In genomic region chr4:129113083-129113988, GRCm38 (mm10) we compare ENCODE assay signal across 9 mouse cellular contexts. TPM values are rescaled to one million over a fixed set of nuclear protein-coding genes. Genes with fewer than 3 reads are reported as not detected.
DNase-seq lines count a peak whose midpoint lies in the region; ATAC-seq and TF ChIP-seq lines count a peak whose summit lies in the region.
"Had no signal": no experiment of that assay in that cellular context is flagged by ENCODE, and none has a peak within 500 bp of the region (broad histone marks: within the 10 kb centered on the region; RNA-seq: fewer than 3 reads in every experiment).

No protein-coding gene starts in this region.

- H3K36me3 ChIP-seq in E14TG2a.4 (ENCODE audit: insufficient read depth, low read length) = no peaks in the 10 kb centered on the region
- H3K36me3 ChIP-seq in embryonic facial prominence, embryonic 12.5 days = no peaks in the 10 kb centered on the region
- H3K36me3 ChIP-seq in hindbrain, embryonic 12.5 days = no peaks in the 10 kb centered on the region
- no peaks in the 10 kb centered on the region for H3K36me3 ChIP-seq in lung, embryonic 16.5 days (ENCODE audit: control insufficient read depth, insufficient read depth, low read length)

- DNase-seq in adrenal gland, postnatal 36 days = peak; percentile 42 to 62
- DNase-seq in layer of hippocampus, adult 9-11 months = peak; percentile 93
- DNase-seq in retina, adult 2 months (ENCODE audit: low read depth, low spot score) = peak; percentile 50
- peak; percentile 81 for DNase-seq in thymus, postnatal 4 days

- peaks cover 42% of the 10 kb centered on the region for H3K4me1 ChIP-seq in E14TG2a.4 (replicated peaks; ENCODE audit: low read depth, low read length)
- peaks cover 3% of the 10 kb centered on the region; the same call in 1 of the 2 replicates for H3K4me1 ChIP-seq in embryonic facial prominence, embryonic 12.5 days
- peaks cover 34% of the 10 kb centered on the region for H3K4me1 ChIP-seq in hindbrain, embryonic 12.5 days
- H3K4me1 ChIP-seq in lung, embryonic 16.5 days (replicated peaks; ENCODE audit: control insufficient read depth, insufficient read depth, low read length) = peaks cover 6% of the 10 kb centered on the region

- peak overlapping the region; percentile 52 for H3K4me3 ChIP-seq in E14TG2a.4 (replicated peaks; ENCODE audit: low read length)
- H3K4me3 ChIP-seq in embryonic facial prominence, embryonic 12.5 days = no peak overlapping the region
- no peak overlapping the region for H3K4me3 ChIP-seq in hindbrain, embryonic 12.5 days
- no peak overlapping the region for H3K4me3 ChIP-seq in lung, embryonic 16.5 days (ENCODE audit: low read length)

- peaks cover 76% of the 10 kb centered on the region for H3K27me3 ChIP-seq in E14TG2a.4 (ENCODE audit: insufficient read depth, low read length)
- H3K27me3 ChIP-seq in embryonic facial prominence, embryonic 12.5 days = peaks cover 9% of the 10 kb centered on the region
- peaks cover 6% of the 10 kb centered on the region for H3K27me3 ChIP-seq in hindbrain, embryonic 12.5 days
- no peaks in the 10 kb centered on the region; the same call in 1 of the 2 replicates for H3K27me3 ChIP-seq in lung, embryonic 16.5 days (ENCODE audit: control insufficient read depth, insufficient read depth, low read depth, low read length)

- H3K9ac ChIP-seq in embryonic facial prominence, embryonic 12.5 days = no peak overlapping the region
- no peak overlapping the region; the same call in 1 of the 2 replicates for H3K9ac ChIP-seq in hindbrain, embryonic 12.5 days
- no peak overlapping the region for H3K9ac ChIP-seq in lung, embryonic 16.5 days (ENCODE audit: low read length)

- WGBS in embryonic facial prominence, embryonic 12.5 days = 33% methylated on average over 28 of the region's 28 CpGs
- 28% methylated on average over 28 of the region's 28 CpGs for WGBS in hindbrain, embryonic 12.5 days
- 27% methylated on average over 28 of the region's 28 CpGs for WGBS in lung, embryonic 16.5 days

- H3K27ac ChIP-seq in embryonic facial prominence, embryonic 12.5 days = no peak overlapping the region
- peak overlapping the region; percentile 57; the same call in 1 of the 2 replicates for H3K27ac ChIP-seq in hindbrain, embryonic 12.5 days
- no peak overlapping the region for H3K27ac ChIP-seq in lung, embryonic 16.5 days (ENCODE audit: low read length)

- ATAC-seq in embryonic facial prominence, embryonic 12.5 days (ENCODE audit: insufficient number of reproducible peaks, insufficient read depth, low FRiP score, low TSS enrichment) = peak; percentile 48; the same call in 1 of the 2 replicates
- peak; percentile 90 for ATAC-seq in hindbrain, embryonic 12.5 days (ENCODE audit: low FRiP score)
- peak; percentile 70 for ATAC-seq in lung, embryonic 16.5 days (ENCODE audit: low read depth)

- no peaks in the 10 kb centered on the region for H3K9me3 ChIP-seq in E14TG2a.4 (ENCODE audit: low read length)
- H3K9me3 ChIP-seq in embryonic facial prominence, embryonic 12.5 days = no peaks in the 10 kb centered on the region
- H3K9me3 ChIP-seq in hindbrain, embryonic 12.5 days (replicated peaks) = no peaks in the 10 kb centered on the region
- no peaks in the 10 kb centered on the region; the same call in none of the 2 replicates for H3K9me3 ChIP-seq in lung, embryonic 16.5 days (ENCODE audit: control insufficient read depth, low read length)

- no peak overlapping the region for H3K4me2 ChIP-seq in embryonic facial prominence, embryonic 12.5 days (replicated peaks)
- H3K4me2 ChIP-seq in hindbrain, embryonic 12.5 days (replicated peaks) = 0 out of 2 replicates have a peak overlapping the region, but pooled peaks have one; percentile 4
- H3K4me2 ChIP-seq in lung, embryonic 16.5 days (ENCODE audit: low read depth, low read length) = no peak overlapping the region

- peak; percentile 95 for TF ChIP-seq CTCF in E14TG2a.4 (conservative IDR thresholded peaks at IDR 0.05; ENCODE audit: low read length)

RNA-seq across cellular contexts. Expression of gene Tmem54, which starts 8.0 kb away (rescaled TPM):
- total RNA-seq in adrenal gland, postnatal 36 days (2021) = not detected
- 6.3 and 7.6 TPM in 2 replicates for polyA plus RNA-seq in embryonic facial prominence, embryonic 12.5 days (2016; fragmentation: Nextera tagmentation; extraction: Ambion mirVana)
- 1.1 and 1.7 TPM in 2 replicates for polyA plus RNA-seq in hindbrain, embryonic 12.5 days (2016; fragmentation: Nextera tagmentation; extraction: Ambion mirVana)
- 16.3 and 17.7 TPM in 2 replicates for polyA plus RNA-seq in lung, embryonic 16.5 days (2015; fragmentation: Nextera tagmentation; extraction: Ambion mirVana)
- total RNA-seq: left cerebral cortex, adult 8-10 months had no signal

RNA-seq across cellular contexts. Expression of gene Hpca, which starts 8.5 kb away (rescaled TPM):
- 1 to 10 TPM; 1.2 to 1.3 TPM for total RNA-seq in adrenal gland, postnatal 36 days (2021)
- 3.6 and 4.7 TPM in 2 replicates for polyA plus RNA-seq in embryonic facial prominence, embryonic 12.5 days (2016; fragmentation: Nextera tagmentation; extraction: Ambion mirVana)
- 8.8 and 12.1 TPM in 2 replicates for polyA plus RNA-seq in hindbrain, embryonic 12.5 days (2016; fragmentation: Nextera tagmentation; extraction: Ambion mirVana)
- polyA plus RNA-seq in lung, embryonic 16.5 days (2015; fragmentation: Nextera tagmentation; extraction: Ambion mirVana) = 2.6 and 2.8 TPM in 2 replicates

RNA-seq across cellular contexts. Expression of gene Fndc5, which starts 23.5 kb away (rescaled TPM):
- total RNA-seq in adrenal gland, postnatal 36 days (2021) = 1 to 10 TPM; 2.2 to 7.2 TPM
- polyA plus RNA-seq in embryonic facial prominence, embryonic 12.5 days (2016; fragmentation: Nextera tagmentation; extraction: Ambion mirVana) = 9.6 and 9.9 TPM in 2 replicates
- 3.9 and 6.2 TPM in 2 replicates for polyA plus RNA-seq in hindbrain, embryonic 12.5 days (2016; fragmentation: Nextera tagmentation; extraction: Ambion mirVana)
- polyA plus RNA-seq in lung, embryonic 16.5 days (2015; fragmentation: Nextera tagmentation; extraction: Ambion mirVana) = 2.2 and 2.9 TPM in 2 replicates

RNA-seq across cellular contexts. Expression of gene Rnf19b, which starts 55.3 kb away (rescaled TPM):
- 10 to 100 TPM; 41.1 to 45.6 TPM for total RNA-seq in adrenal gland, postnatal 36 days (2021)
- polyA plus RNA-seq in embryonic facial prominence, embryonic 12.5 days (2016; fragmentation: Nextera tagmentation; extraction: Ambion mirVana) = 10.9 and 11.3 TPM in 2 replicates
- 17.7 and 20.4 TPM in 2 replicates for polyA plus RNA-seq in hindbrain, embryonic 12.5 days (2016; fragmentation: Nextera tagmentation; extraction: Ambion mirVana)
- 7.1 TPM in 2 replicates for polyA plus RNA-seq in lung, embryonic 16.5 days (2015; fragmentation: Nextera tagmentation; extraction: Ambion mirVana)
